Mouse (Mus musculus) heart, adult 2 months (tissue): Measurements from ENCODE around the gene Nthl1.
A peak's percentile ranks its signal among the peaks of the same experiment; 100 is the strongest.

Experiments used
- CTCF ChIP-seq: fragments of 200-600 bp; IDR thresholded peaks from 2 replicates; pipeline ENCODE4 v1.8.1; 2022; ENCODE audit warnings: antibody characterized with exemption, mild to moderate bottlenecking, moderate library complexity
- EP300 ChIP-seq: fragments of 200-500 bp; IDR thresholded peaks from 2 replicates; pipeline ENCODE4 v1.6.1; 2011; ENCODE audit warnings: low read depth, low read length, control low read depth; ENCODE audit not compliant: insufficient read depth
- POLR2A ChIP-seq: fragments of 200-500 bp; IDR thresholded peaks from 2 replicates; pipeline ENCODE4 v1.6.1; 2011; ENCODE audit warnings: mild to moderate bottlenecking, low read depth, low read length, control low read depth; ENCODE audit not compliant: insufficient read depth

GRCm38 (mm10) chr17:24644875-24645721, 12.6 kb downstream of the Nthl1 start:
- no peak for TF ChIP-seq CTCF
- peak; percentile 89 for TF ChIP-seq POLR2A
- TF ChIP-seq EP300: peak; percentile 96
